Mouse (Mus musculus): ENCODE measurements at regions not wholly inside any gene's neighbourhood (a gene's known extent, or its start where the extent isn't known, plus 50 kb on each side); places are given as distances from the start of the nearest gene placed in this dataset.
A peak's percentile ranks its signal among the peaks of the same experiment; 100 is the strongest.

GRCm38 (mm10) chr17:9484098-9484497 lies 62.2 kb downstream of the Gm17728 start:
- TF ChIP-seq CTCF (IDR thresholded peaks at IDR 0.05) = peak; percentile 24; the same call in 1 of the 2 replicates
- no peak for TF ChIP-seq EP300 (IDR thresholded peaks at IDR 0.05)
- Histone ChIP-seq H3K4me1 (ENCODE audit: insufficient read depth, low read depth, low read length) (no peaks in the 10 kb centered on the region), H3K9ac (replicated peaks; ENCODE audit: low read depth) (no peak overlapping the region), H3K36me3 (ENCODE audit: insufficient read depth, low read length) (no peaks in the 10 kb centered on the region), H3K27me3 (replicated peaks; ENCODE audit: insufficient read depth, low read length) (no peaks in the 10 kb centered on the region), H3K4me2 (replicated peaks; ENCODE audit: low read depth, low read length) (no peak overlapping the region), H3K27ac (ENCODE audit: low read length) (no peak overlapping the region), H3K9me3 (ENCODE audit: low read length) (no peaks in the 10 kb centered on the region), H3K4me3 (ENCODE audit: low read depth, low read length) (no peak overlapping the region)
- 58% methylated on average over 7 of the region's 7 CpGs for WGBS
- DNase-seq (ENCODE audit: low spot score) (no peak), ATAC-seq (no peak)

GRCm38 (mm10) chr17:9484566-9484965 lies 62.7 kb downstream of the Gm17728 start:
- H3K9ac ChIP-seq (replicated peaks; ENCODE audit: low read depth) = no peak overlapping the region
- no peak overlapping the region for H3K4me2 ChIP-seq (replicated peaks; ENCODE audit: low read depth, low read length)
- no peaks in the 10 kb centered on the region for H3K4me1 ChIP-seq (ENCODE audit: insufficient read depth, low read depth, low read length)
- H3K4me3 ChIP-seq (ENCODE audit: low read depth, low read length) = no peak overlapping the region
- WGBS = 81% methylated on average over 12 of the region's 12 CpGs
- DNase-seq (ENCODE audit: low spot score) (no peak), ATAC-seq (no peak)
- no peaks in the 10 kb centered on the region for H3K27me3 ChIP-seq (replicated peaks; ENCODE audit: insufficient read depth, low read length)
- TF ChIP-seq EP300 (IDR thresholded peaks at IDR 0.05) = no peak
- no peak for TF ChIP-seq CTCF (IDR thresholded peaks at IDR 0.05)
- no peak overlapping the region for H3K27ac ChIP-seq (ENCODE audit: low read length)
- no peaks in the 10 kb centered on the region for H3K36me3 ChIP-seq (ENCODE audit: insufficient read depth, low read length)
- H3K9me3 ChIP-seq (ENCODE audit: low read length) = no peaks in the 10 kb centered on the region

- Histone ChIP-seq H3K36me3 (ENCODE audit: insufficient read depth, low read length) (no peaks in the 10 kb centered on the region), H3K4me3 (ENCODE audit: low read depth, low read length) (no peak overlapping the region), H3K4me1 (ENCODE audit: insufficient read depth, low read depth, low read length) (no peaks in the 10 kb centered on the region), H3K9ac (replicated peaks; ENCODE audit: low read depth) (no peak overlapping the region), H3K27me3 (replicated peaks; ENCODE audit: insufficient read depth, low read length) (no peaks in the 10 kb centered on the region), H3K9me3 (ENCODE audit: low read length) (no peaks in the 10 kb centered on the region), H3K27ac (ENCODE audit: low read length) (no peak overlapping the region), H3K4me2 (replicated peaks; ENCODE audit: low read depth, low read length) (no peak overlapping the region)
- DNase-seq (ENCODE audit: low spot score) (no peak), ATAC-seq (no peak)
- TF ChIP-seq EP300 (IDR thresholded peaks at IDR 0.05) = no peak
- no peak for TF ChIP-seq CTCF (IDR thresholded peaks at IDR 0.05)
- WGBS = 56% methylated on average over 3 of the region's 3 CpGs
Observed at GRCm38 (mm10) chr17:9529340-9529739, 107.5 kb downstream of the Gm17728 start.

GRCm38 (mm10) chr17:9536090-9536489 lies 114.2 kb downstream of the Gm17728 start:
- H3K4me2 ChIP-seq (replicated peaks; ENCODE audit: low read depth, low read length) = no peak overlapping the region
- TF ChIP-seq EP300 (IDR thresholded peaks at IDR 0.05) (no peak), CTCF (IDR thresholded peaks at IDR 0.05) (no peak)
- no peak overlapping the region for H3K4me3 ChIP-seq (ENCODE audit: low read depth, low read length)
- no peak for DNase-seq (ENCODE audit: low spot score)
- no peak for ATAC-seq
- H3K9me3 ChIP-seq (ENCODE audit: low read length) = no peaks in the 10 kb centered on the region
- no peak overlapping the region for H3K27ac ChIP-seq (ENCODE audit: low read length)
- H3K36me3 ChIP-seq (ENCODE audit: insufficient read depth, low read length) = no peaks in the 10 kb centered on the region
- H3K4me1 ChIP-seq (ENCODE audit: insufficient read depth, low read depth, low read length) = no peaks in the 10 kb centered on the region
- no peak overlapping the region for H3K9ac ChIP-seq (replicated peaks; ENCODE audit: low read depth)
- 69% methylated on average over 4 of the region's 4 CpGs for WGBS
- no peaks in the 10 kb centered on the region for H3K27me3 ChIP-seq (replicated peaks; ENCODE audit: insufficient read depth, low read length)

- no peak overlapping the region for H3K4me2 ChIP-seq (replicated peaks; ENCODE audit: low read depth, low read length)
- TF ChIP-seq CTCF (IDR thresholded peaks at IDR 0.05) = no peak
- TF ChIP-seq EP300 (IDR thresholded peaks at IDR 0.05) = no peak
- no peaks in the 10 kb centered on the region for H3K36me3 ChIP-seq (ENCODE audit: insufficient read depth, low read length)
- no peaks in the 10 kb centered on the region for H3K4me1 ChIP-seq (ENCODE audit: insufficient read depth, low read depth, low read length)
- no peak overlapping the region for H3K27ac ChIP-seq (ENCODE audit: low read length)
- H3K27me3 ChIP-seq (replicated peaks; ENCODE audit: insufficient read depth, low read length) = no peaks in the 10 kb centered on the region
- ATAC-seq (no peak), DNase-seq (ENCODE audit: low spot score) (no peak)
- H3K4me3 ChIP-seq (ENCODE audit: low read depth, low read length) = no peak overlapping the region
- no peaks in the 10 kb centered on the region for H3K9me3 ChIP-seq (ENCODE audit: low read length)
- H3K9ac ChIP-seq (replicated peaks; ENCODE audit: low read depth) = no peak overlapping the region
Observed at GRCm38 (mm10) chr17:9538371-9538770, 116.5 kb downstream of the Gm17728 start.

GRCm38 (mm10) chr17:9540156-9540555 lies 118.3 kb downstream of the Gm17728 start:
- H3K9ac ChIP-seq (replicated peaks; ENCODE audit: low read depth) = no peak overlapping the region
- no peak for TF ChIP-seq EP300 (IDR thresholded peaks at IDR 0.05)
- TF ChIP-seq CTCF (IDR thresholded peaks at IDR 0.05) = no peak
- no peaks in the 10 kb centered on the region for H3K4me1 ChIP-seq (ENCODE audit: insufficient read depth, low read depth, low read length)
- DNase-seq (ENCODE audit: low spot score) (no peak), ATAC-seq (no peak)
- no peak overlapping the region for H3K27ac ChIP-seq (ENCODE audit: low read length)
- H3K27me3 ChIP-seq (replicated peaks; ENCODE audit: insufficient read depth, low read length) = no peaks in the 10 kb centered on the region
- no peak overlapping the region for H3K4me3 ChIP-seq (ENCODE audit: low read depth, low read length)
- 88% methylated on average over 1 of the region's 1 CpGs for WGBS
- H3K4me2 ChIP-seq (replicated peaks; ENCODE audit: low read depth, low read length) = no peak overlapping the region
- H3K36me3 ChIP-seq (ENCODE audit: insufficient read depth, low read length) = no peaks in the 10 kb centered on the region
- no peaks in the 10 kb centered on the region for H3K9me3 ChIP-seq (ENCODE audit: low read length)

- no peak for TF ChIP-seq EP300 (IDR thresholded peaks at IDR 0.05)
- WGBS = 70% methylated on average over 5 of the region's 5 CpGs
- Histone ChIP-seq H3K4me3 (ENCODE audit: low read depth, low read length) (no peak overlapping the region), H3K9me3 (ENCODE audit: low read length) (no peaks in the 10 kb centered on the region), H3K4me1 (ENCODE audit: insufficient read depth, low read depth, low read length) (no peaks in the 10 kb centered on the region), H3K27ac (ENCODE audit: low read length) (no peak overlapping the region), H3K9ac (replicated peaks; ENCODE audit: low read depth) (no peak overlapping the region), H3K27me3 (replicated peaks; ENCODE audit: insufficient read depth, low read length) (no peaks in the 10 kb centered on the region), H3K4me2 (replicated peaks; ENCODE audit: low read depth, low read length) (no peak overlapping the region), H3K36me3 (ENCODE audit: insufficient read depth, low read length) (no peaks in the 10 kb centered on the region)
- ATAC-seq (no peak), DNase-seq (ENCODE audit: low spot score) (no peak)
Observed at GRCm38 (mm10) chr17:9543224-9543797, 121.5 kb downstream of the Gm17728 start.

All from lung, postnatal 0 days (tissue).